Mouse (Mus musculus): ENCODE measurements around the gene Zfp629. TPM values are rescaled to one million over a fixed set of nuclear protein-coding genes. Genes with fewer than 3 reads are reported as not detected.

Zfp629 gene
- polyA plus RNA-seq, 1 experiment from 2014 or later = 9.4 TPM

Other genes starting within 250 kb of the Zfp629 start
- 9.0 and 9.6 TPM in 2 replicates for gene Zfp747, start 239.7 kb downstream of the Zfp629 start, polyA plus RNA-seq (2015; fragmentation: Nextera tagmentation; extraction: Ambion mirVana)
- 5.5 and 6.3 TPM in 2 replicates for gene 9130019O22Rik, start 228.6 kb downstream of the Zfp629 start, polyA plus RNA-seq (2015; fragmentation: Nextera tagmentation; extraction: Ambion mirVana)
- 6.3 and 6.5 TPM in 2 replicates for gene E430018J23Rik, start 222.2 kb downstream of the Zfp629 start, polyA plus RNA-seq (2015; fragmentation: Nextera tagmentation; extraction: Ambion mirVana)
- gene Zfp764, start 209.0 kb downstream of the Zfp629 start, polyA plus RNA-seq (2015; fragmentation: Nextera tagmentation; extraction: Ambion mirVana) = 7.6 and 8.8 TPM in 2 replicates
- 22.0 and 23.6 TPM in 2 replicates for gene Zfp688, start 193.7 kb downstream of the Zfp629 start, polyA plus RNA-seq (2015; fragmentation: Nextera tagmentation; extraction: Ambion mirVana)
- 5.7 and 7.2 TPM in 2 replicates for gene Zfp689, start 166.6 kb downstream of the Zfp629 start, polyA plus RNA-seq (2015; fragmentation: Nextera tagmentation; extraction: Ambion mirVana)
- 38.6 and 38.8 TPM in 2 replicates for gene Prr14, start 156.2 kb downstream of the Zfp629 start, polyA plus RNA-seq (2015; fragmentation: Nextera tagmentation; extraction: Ambion mirVana)
- gene Fbrs, start 136.6 kb downstream of the Zfp629 start, polyA plus RNA-seq (2015; fragmentation: Nextera tagmentation; extraction: Ambion mirVana) = 12.2 and 13.8 TPM in 2 replicates
- 49.7 and 55.4 TPM in 2 replicates for gene Srcap, start 103.8 kb downstream of the Zfp629 start, polyA plus RNA-seq (2015; fragmentation: Nextera tagmentation; extraction: Ambion mirVana)
- gene Gm42715, start 96.2 kb downstream of the Zfp629 start, polyA plus RNA-seq (2015; fragmentation: Nextera tagmentation; extraction: Ambion mirVana) = 13.4 and 14.8 TPM in 2 replicates
- gene Tmem265, start 54.4 kb downstream of the Zfp629 start, polyA plus RNA-seq (2015; fragmentation: Nextera tagmentation; extraction: Ambion mirVana) = 5.6 and 6.0 TPM in 2 replicates
- 37.1 and 37.5 TPM in 2 replicates for gene Phkg2, start 42.5 kb downstream of the Zfp629 start, polyA plus RNA-seq (2015; fragmentation: Nextera tagmentation; extraction: Ambion mirVana)
- 5.8 and 7.2 TPM in 2 replicates for gene Ccdc189, start 27.2 kb downstream of the Zfp629 start, polyA plus RNA-seq (2015; fragmentation: Nextera tagmentation; extraction: Ambion mirVana)
- 37.8 and 42.0 TPM in 2 replicates for gene Rnf40, start 27.0 kb downstream of the Zfp629 start, polyA plus RNA-seq (2015; fragmentation: Nextera tagmentation; extraction: Ambion mirVana)
- 59.3 and 63.4 TPM in 2 replicates for gene Bcl7c, start 93.1 kb upstream of the Zfp629 start, polyA plus RNA-seq (2015; fragmentation: Nextera tagmentation; extraction: Ambion mirVana)
- 15.6 and 17.0 TPM in 2 replicates for gene Ctf1, start 96.9 kb upstream of the Zfp629 start, polyA plus RNA-seq (2015; fragmentation: Nextera tagmentation; extraction: Ambion mirVana)
- gene Ctf2, start 116.4 kb upstream of the Zfp629 start, polyA plus RNA-seq (2015; fragmentation: Nextera tagmentation; extraction: Ambion mirVana) = 0.24 and 0.26 TPM in 2 replicates
- 3.8 and 4.8 TPM in 2 replicates for gene Fbxl19, start 128.7 kb upstream of the Zfp629 start, polyA plus RNA-seq (2015; fragmentation: Nextera tagmentation; extraction: Ambion mirVana)
- 29.2 and 29.6 TPM in 2 replicates for gene Orai3, start 154.0 kb upstream of the Zfp629 start, polyA plus RNA-seq (2015; fragmentation: Nextera tagmentation; extraction: Ambion mirVana)
- gene Setd1a, start 160.9 kb upstream of the Zfp629 start, polyA plus RNA-seq (2015; fragmentation: Nextera tagmentation; extraction: Ambion mirVana) = 21.1 and 25.0 TPM in 2 replicates
- gene Gm49388, start 169.8 kb upstream of the Zfp629 start, polyA plus RNA-seq (2015; fragmentation: Nextera tagmentation; extraction: Ambion mirVana) = not detected in 2 replicates
- gene Hsd3b7, start 184.8 kb upstream of the Zfp629 start, polyA plus RNA-seq (2015; fragmentation: Nextera tagmentation; extraction: Ambion mirVana) = 27.4 and 31.8 TPM in 2 replicates
- gene Stx4a, start 208.5 kb upstream of the Zfp629 start, polyA plus RNA-seq (2015; fragmentation: Nextera tagmentation; extraction: Ambion mirVana) = 45.3 and 48.1 TPM in 2 replicates
- 3.2 and 3.4 TPM in 2 replicates for gene Stx1b, start 208.8 kb upstream of the Zfp629 start, polyA plus RNA-seq (2015; fragmentation: Nextera tagmentation; extraction: Ambion mirVana)

Measured in stomach, embryonic 15.5 days (tissue).